Mouse (Mus musculus) cortical plate, adult 2 months (tissue): ENCODE measurements around the gene Coro2b. TPM values are rescaled to one million over a fixed set of nuclear protein-coding genes. Genes with fewer than 3 reads are reported as not detected.

Source experiments
- H3K27ac ChIP-seq: fragments of 200-500 bp; 2 replicates; pipeline ENCODE4 v1.5.1; 2012; ENCODE audit warnings: low read length, control low read depth, inconsistent platforms; ENCODE audit not compliant: insufficient read depth
- H3K4me1 ChIP-seq: fragments of 200-500 bp; 2 replicates; pipeline ENCODE4 v1.6.1; 2011; ENCODE audit warnings: low read length; ENCODE audit not compliant: control insufficient read depth, insufficient read depth
- H3K4me3 ChIP-seq: fragments of 200-500 bp; 2 replicates; pipeline ENCODE4 v1.5.1; 2011; ENCODE audit warnings: mild to moderate bottlenecking, low read length, control low read depth; ENCODE audit not compliant: insufficient read depth
- CTCF ChIP-seq: fragments of 200-500 bp; IDR thresholded peaks from 2 replicates; pipeline ENCODE4 v1.5.1; 2011; ENCODE audit warnings: mild to moderate bottlenecking, control low read depth, low read length; ENCODE audit not compliant: insufficient read depth; ENCODE audit errors: extremely low read depth
- POLR2A ChIP-seq: fragments of 200-500 bp; IDR thresholded peaks from 2 replicates; pipeline ENCODE4 v1.6.1; 2011; ENCODE audit warnings: mild to moderate bottlenecking, low read length, control low read depth; ENCODE audit not compliant: insufficient read depth; ENCODE audit errors: extremely low read depth
- polyA plus RNA-seq: library from polyadenylated mRNA; depleted of rRNA; stranded (reverse); fragments of >200 nt; gene quantifications from 2 replicates; pipeline ENCODE4 v1.2.3, GENCODE M21; 2012; rRNA removed

Coro2b gene
- polyA plus RNA-seq, 1 experiment = 130 TPM

DNA sequence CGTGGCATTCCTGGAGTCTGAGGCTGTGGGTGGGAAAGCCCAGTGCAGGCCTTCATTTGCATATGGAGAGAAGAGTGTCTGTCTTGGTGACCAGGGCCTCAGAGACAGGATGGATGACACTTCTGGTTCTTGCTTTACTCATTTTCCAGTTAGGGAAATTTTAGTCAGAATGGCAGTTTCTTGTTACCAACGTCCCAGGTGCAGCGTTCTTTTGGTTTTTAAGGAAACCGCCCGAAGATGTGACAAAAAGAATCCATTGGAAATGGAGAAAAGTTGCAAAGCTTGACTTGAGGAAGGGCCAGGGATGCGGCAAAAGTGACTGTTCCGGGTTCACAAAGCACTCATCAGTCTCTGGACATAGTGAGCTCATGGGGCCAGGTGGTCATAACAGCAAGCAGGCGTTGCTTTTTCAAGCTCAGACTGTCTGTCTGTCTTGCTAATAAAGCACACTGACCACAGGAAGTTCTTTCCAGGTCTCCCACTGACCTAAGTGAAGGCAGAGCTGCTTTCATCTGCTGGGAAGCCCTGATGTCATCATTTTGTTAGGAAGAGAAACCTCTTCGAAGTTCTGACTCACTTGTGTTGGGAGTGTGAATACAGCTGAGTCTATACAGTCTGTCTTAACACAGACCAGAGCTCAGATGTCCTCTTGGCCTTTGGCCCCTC lies 164.2 kb downstream of the Coro2b start:
- H3K27ac ChIP-seq = no peak overlapping the region
- H3K4me3 ChIP-seq = no peak overlapping the region
- TF ChIP-seq POLR2A (no peak), CTCF (no peak)
- peaks cover 15% of the 10 kb centered on the region for H3K4me1 ChIP-seq

DNA sequence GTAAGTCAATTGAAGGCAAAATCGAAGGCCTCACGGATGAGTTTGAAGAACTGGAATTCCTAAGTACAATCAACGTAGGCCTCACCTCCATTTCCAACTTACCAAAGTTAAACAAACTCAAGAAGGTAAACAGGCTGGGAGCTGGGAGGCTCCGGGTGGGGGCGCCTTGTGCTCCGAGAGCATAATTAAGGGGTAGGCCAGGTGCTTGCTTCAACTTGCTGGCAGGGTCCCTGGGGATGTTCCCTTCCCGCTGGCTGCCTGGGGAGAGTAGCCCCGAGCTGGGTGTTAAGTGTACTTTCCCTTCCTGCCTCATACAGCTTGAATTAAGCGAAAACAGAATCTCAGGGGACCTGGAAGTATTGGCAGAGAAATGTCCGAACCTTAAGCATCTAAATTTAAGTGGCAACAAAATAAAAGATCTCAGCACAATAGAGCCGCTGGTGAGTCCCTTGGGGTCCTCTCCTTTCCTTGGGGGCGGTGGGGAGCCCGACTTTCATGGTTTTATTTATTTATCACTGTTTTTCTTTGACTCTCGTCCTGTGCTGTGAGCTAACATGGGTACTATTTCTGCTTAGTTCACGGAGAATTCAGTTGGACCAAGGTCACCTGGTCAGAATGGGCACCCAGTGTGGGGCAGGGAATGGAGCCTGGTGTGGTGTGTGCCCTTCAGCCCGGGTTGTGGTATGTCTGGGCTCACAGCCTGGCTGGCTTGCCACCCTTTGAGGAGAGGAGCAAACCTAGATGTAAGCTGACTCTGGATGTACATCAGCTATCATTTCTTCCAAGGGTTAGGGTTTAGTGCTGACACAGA lies 164.9 kb downstream of the Coro2b start:
- no peak overlapping the region for H3K27ac ChIP-seq
- H3K4me1 ChIP-seq = peaks cover 21% of the 10 kb centered on the region
- H3K4me3 ChIP-seq = no peak overlapping the region
- TF ChIP-seq POLR2A (no peak), CTCF (no peak)

DNA sequence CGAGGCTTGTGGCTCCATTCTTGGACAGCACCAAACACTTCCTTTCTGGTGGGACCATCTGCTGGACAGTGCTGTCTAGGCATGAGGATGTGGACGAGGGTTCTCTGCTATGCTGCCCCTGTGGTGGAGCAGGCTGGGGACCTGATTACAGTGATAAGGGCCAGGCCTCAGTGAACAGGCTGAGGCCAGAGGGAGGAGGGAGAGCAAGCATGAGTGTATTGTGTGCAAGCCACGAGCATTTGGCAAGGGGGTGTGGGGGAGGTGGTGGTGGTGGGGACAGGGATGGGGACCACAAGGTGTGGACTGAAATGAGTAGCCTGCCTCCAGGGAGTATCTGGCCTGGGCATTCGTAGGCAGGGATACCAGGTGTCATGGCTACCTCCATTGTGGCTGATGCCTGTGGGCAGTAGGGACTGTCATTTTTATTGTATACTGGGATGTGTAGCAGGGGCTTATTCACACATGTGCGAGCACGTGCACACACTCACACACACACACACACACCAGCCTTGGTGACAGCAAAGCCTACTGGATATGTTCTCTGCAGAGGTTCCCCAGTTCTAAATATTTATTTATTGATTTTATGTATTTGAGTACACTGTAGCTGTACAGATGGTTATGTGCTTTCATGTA lies 166.1 kb downstream of the Coro2b start:
- no peak overlapping the region for H3K27ac ChIP-seq
- H3K4me3 ChIP-seq = no peak overlapping the region
- H3K4me1 ChIP-seq = peaks cover 26% of the 10 kb centered on the region
- TF ChIP-seq POLR2A (no peak), CTCF (no peak)

DNA sequence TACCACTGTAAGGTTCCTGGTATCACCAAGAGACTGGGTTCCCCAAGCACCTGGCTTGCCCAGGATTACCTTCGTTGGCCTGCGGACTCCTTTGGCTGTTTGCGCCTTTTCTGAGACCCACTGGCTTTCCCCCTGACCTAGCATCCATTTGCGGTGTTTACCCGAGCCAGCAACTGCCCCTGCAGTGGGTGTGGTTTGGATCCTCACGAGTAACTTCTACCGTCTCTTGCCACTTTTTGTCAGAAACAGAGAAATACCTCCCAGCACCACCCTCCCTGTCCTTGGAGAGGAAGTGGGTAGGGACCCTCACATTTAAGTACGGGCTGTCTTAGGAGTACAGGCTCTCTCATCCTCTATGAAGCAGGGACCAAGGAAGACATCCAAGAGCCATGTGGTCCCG lies 166.7 kb downstream of the Coro2b start:
- Histone ChIP-seq H3K4me3 (no peak overlapping the region), H3K4me1 (peaks cover 26% of the 10 kb centered on the region), H3K27ac (no peak overlapping the region)
- TF ChIP-seq POLR2A (no peak), CTCF (no peak)

Other genes starting within 250 kb of the Coro2b start
- 344 and 411 TPM in 2 replicates for gene Anp32a, start 195.8 kb downstream of the Coro2b start, polyA plus RNA-seq
- 0.67 and 0.87 TPM in 2 replicates for gene Itga11, start 140.8 kb upstream of the Coro2b start, polyA plus RNA-seq